Mouse (Mus musculus) adrenal gland, postnatal 36 days (tissue): ENCODE data around the gene Cdkal1. TPM values are rescaled to one million over a fixed set of nuclear protein-coding genes. Genes with fewer than 3 reads are reported as not detected.

Experiments
- DNase-seq, 2 experiments: peaks; one replicate each; pipeline ENCODE4 v3.0.0; 2021; ENCODE audit warnings: mixed read lengths in 1 of 2
- long read RNA-seq, 2 experiments: library from polyadenylated mRNA; stranded (forward); transcript quantifications; one replicate each; pipeline ENCODE4 v2.0.0; 2021; ENCODE audit warnings: borderline sequencing depth in 2 of 2
- total RNA-seq, 2 experiments: library from RNA; stranded (reverse); gene quantifications; 2 replicates each; pipeline ENCODE4 v1.2.3; 2021

The Cdkal1 gene
- 10 to 100 TPM; 23.8 to 24.4 TPM for total RNA-seq
- long read RNA-seq, experiment 1, transcript Cdkal1-201 (16 exons, 2,629 nt), result major isoform, 7 of 10 reads
- long read RNA-seq, experiment 1, partial matches to known transcripts, result 1 of 10 reads
- long read RNA-seq, experiment 1, other reads (novel, unspliced or antisense), result 2 of 10 reads
- long read RNA-seq, experiment 2, partial matches to known transcripts, result 0 of 4 reads
- long read RNA-seq, experiment 2, other reads (novel, unspliced or antisense), result 0 of 4 reads

GRCm38 (mm10) chr13:29855281-29856031 lies at the start of gene Cdkal1:
Gene Cdkal1, minus strand, starts transcription at chr13:29855674.
- DNase-seq, result peak; percentile 87 to 90

GRCm38 (mm10) chr13:29903341-29903740 lies 47.9 kb upstream of the Cdkal1 start:
- no peak for DNase-seq

GRCm38 (mm10) chr13:29902676-29903075 lies 47.2 kb upstream of the Cdkal1 start:
- DNase-seq, result no peak

DNA sequence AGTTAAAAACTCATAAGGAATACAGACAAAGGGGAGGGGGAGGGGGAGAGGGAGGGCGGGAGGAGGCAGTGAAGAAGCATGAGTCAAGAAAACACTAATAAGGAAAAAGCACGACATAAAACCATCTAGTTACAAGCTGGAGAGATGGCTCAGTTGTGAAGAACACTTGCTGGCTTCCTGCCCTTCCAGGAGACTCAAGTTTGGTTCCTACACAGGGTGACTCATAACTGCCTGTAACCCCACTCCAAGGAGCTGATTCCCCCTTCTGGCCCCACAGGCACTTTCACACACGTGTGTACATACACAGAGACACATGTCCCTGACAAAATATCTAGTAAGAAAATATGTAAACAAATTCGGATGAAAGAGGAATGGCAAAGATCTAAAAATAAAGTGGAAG lies 46.2 kb upstream of the Cdkal1 start:
- no peak for DNase-seq

GRCm38 (mm10) chr13:29866780-29867179 lies 11.3 kb upstream of the Cdkal1 start:
- DNase-seq, result no peak

DNA sequence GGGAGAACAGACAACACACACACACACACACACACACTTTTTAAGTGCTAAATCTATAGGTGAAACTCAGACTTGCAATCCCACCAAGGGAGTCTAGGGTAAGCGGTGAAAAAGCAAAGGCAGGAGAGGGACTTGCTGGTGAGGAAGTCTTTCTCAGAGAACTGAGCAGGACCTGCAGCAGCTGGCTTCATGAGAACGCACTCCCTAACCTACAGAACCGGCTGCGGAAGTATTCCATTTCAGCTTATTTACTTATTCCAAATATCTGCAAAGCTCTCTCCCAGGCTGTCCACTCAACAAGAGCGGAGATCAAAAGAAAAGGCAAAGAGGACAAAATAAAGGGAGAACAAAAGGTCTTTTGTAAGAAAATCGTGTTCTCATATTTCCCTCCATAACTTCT lies 8.9 kb upstream of the Cdkal1 start:
- DNase-seq, result no peak

DNA sequence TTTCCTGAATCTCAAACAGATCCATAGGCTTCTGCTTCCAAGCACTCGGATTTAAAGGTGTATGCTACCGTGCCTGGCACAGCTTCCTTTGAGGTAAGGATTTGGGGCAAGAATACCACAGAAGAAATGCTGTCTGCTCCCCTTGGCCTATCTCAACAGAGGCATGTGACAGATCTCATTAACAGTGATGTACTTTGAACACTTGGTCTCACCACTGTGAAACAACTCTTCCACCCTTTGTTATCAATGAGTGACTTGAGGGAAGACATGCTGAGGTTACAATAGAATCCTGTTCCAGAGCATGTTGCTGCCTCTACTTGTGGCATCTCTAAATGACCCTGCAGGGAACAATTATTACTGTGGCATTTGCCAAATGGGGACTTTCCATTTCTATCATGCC lies 4.6 kb upstream of the Cdkal1 start:
- DNase-seq, result no peak

DNA sequence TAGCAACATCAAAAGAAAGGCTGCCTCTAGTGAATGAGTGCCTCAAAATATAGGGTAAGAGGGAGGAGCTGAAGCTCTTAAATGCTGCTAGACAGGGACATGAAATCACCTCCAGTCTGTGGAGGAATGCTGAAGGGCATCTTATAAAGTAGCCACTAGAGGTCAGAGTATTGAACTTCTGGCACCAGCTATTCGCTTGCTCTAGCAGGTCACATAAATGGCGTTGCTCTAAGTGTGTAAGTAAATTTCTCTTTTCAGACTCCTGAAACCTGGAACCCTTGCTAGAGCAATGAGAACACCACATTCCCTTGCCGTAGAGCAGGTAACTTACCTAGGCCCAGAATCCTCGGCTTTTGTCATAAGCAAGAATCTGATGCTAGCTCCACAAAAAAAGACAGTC lies 2.0 kb upstream of the Cdkal1 start:
- peak in 1 of 2 experiments; percentile 16 for DNase-seq

DNA sequence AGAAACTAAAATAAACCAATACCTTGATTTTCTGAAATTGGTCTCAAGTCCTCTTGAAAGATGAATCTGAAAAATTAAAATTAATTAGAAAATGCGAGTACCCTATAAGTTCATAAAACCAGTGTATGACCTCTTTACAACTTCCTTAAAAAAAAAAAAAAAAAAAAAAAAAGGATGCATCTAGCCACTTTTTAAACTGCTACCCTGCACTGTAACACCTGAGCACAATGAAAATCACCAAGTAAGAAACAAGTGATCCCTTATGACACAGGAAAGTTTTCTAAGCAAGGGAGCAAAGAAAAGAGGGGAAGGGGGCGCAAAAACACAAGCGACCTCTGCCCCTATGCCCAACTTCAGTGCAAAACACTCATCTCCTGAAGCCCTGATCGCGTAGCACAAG lies 598 bp downstream of the Cdkal1 start:
- no peak for DNase-seq

- peak in 1 of 2 experiments; percentile 5 for DNase-seq
These were observed 16.9 kb downstream of the Cdkal1 start for GRCm38 (mm10) chr13:29838409-29839047.

DNA sequence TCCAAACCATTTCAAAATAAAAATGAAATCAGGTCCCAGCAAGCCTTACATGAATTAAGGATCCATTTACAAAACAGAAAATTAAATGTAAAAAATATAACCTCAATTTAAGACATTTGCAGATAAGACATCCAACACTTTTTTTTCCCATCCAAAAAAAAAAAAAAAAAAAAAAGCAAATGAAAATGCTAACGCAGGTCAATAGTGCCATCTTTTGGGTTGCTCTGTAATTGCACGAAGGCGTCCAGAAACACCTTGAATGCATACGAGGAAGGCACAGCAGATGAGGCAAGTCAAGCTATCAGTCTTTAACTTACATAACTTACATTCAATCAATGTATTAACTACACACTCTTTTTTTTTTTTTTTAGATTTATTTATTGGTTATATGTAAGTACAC lies 20.3 kb downstream of the Cdkal1 start:
- DNase-seq, result peak; percentile 24 to 30

GRCm38 (mm10) chr13:29833751-29834150 lies 21.7 kb downstream of the Cdkal1 start:
- DNase-seq, result no peak

DNA sequence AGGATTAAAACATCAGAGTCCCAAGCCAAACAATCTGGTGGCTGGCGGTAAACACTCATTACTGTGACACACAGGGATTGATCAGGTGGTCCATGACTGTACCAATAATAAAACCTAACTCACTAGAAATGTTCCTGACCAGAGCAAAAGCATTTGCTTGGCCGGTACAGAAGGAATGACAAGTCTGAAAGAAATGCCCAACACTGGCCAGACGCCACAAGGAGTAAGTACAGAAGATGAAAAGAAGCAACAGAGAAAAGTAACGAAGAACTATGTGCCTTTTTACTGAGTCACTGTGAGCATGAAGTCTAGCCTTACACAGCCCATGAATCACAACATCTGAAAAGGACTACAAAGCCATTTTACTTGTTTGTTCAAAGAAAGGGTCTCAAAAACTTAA lies 24.3 kb downstream of the Cdkal1 start:
- peak in 1 of 2 experiments; percentile 15 for DNase-seq

DNA sequence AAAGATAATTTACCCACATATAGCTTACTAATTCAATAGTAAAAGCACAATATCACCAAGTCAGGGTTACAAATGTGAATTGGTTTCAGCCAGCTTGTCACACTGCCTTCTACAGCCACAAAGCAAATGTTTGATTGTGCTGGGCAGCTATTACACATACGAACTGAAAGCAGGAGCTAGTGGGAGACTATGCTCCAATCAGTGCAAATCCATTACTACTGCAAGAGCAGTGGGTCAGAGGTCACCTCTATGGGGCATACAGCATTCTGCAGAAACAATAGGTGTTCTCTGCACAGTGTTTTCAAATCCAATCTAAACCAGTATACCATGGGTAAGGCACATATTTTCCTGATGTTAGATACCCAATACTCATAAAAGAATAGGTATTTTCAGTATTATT lies 27.4 kb downstream of the Cdkal1 start:
- no peak for DNase-seq

DNA sequence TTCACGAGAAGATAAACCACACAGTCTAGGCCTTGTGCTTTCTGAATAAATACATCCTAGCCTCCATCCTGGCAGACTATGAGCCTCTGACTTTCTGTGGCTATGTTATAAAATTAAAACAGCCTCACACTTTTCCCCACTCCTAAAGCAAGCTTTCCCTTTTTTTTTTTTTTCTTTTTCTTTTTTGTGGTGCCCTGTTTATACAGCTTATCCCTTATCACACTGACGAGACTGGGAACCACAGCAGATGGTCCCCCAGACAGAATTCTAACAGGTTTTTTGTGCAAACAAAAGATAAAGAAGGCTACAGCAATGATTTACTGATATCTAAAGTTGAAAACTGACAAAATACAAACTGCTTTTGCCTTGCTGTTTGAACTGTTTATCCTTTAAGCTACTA lies 29.0 kb downstream of the Cdkal1 start:
- DNase-seq, result no peak

DNA sequence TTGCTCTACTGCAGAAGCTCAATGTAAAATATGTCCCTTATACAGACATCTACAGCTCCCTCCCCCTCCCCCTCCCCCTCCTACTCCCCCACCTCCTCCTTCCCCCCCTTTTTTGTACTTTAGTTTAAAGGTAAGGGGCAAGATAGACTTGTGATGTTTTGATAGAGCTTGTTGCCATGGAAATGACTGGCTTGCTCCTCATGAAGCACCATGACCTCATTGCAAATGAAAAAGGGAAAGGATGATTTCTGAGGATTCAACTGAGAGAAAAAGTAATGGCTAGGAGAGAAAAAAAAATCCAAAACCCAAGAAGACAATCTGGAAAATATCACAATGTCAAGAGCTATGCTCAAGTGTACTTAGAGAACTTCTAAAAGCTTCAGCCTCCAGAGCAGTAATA lies 29.4 kb downstream of the Cdkal1 start:
- DNase-seq, result no peak

DNA sequence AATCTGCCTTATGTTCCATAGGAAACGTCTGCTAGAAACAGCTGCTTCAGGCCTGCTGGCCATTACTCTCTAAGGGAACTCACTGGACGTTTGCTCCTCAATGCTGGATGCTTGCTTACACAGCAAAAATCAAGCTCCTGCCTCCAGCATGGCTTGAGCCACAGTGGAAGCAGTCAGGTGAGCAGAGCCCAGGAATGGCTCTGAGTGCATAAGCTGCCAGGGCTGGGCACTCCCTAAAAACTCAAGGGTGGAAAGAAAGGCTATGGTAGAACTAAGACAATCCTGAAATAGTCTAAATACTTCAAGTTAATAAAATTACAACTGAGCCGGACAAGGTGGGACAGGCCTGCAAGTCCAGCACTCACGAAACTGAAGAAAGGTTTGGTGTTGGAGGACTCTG lies 30.7 kb downstream of the Cdkal1 start:
- no peak for DNase-seq

- DNase-seq, result no peak
These were observed 31.1 kb downstream of the Cdkal1 start for GRCm38 (mm10) chr13:29824326-29824725.

DNA sequence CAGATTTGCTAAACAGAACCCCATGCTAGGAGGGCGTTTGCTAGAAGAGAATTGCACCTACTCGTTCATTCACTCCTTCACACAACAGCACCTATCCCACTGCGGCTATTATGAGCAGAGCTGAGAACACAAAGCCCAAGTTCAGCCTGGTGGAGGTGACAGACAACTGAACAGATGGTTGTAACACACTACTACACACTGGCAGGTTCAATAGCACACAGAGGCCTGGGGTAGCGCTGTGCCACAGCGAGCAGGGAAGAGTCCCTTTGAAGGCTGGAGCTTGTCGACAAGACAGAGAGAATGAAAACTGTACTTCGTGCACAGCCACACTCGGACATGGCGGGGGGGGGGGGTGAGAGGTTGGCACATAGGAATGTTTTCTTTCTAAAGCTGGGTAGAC lies 31.6 kb downstream of the Cdkal1 start:
- no peak for DNase-seq

DNA sequence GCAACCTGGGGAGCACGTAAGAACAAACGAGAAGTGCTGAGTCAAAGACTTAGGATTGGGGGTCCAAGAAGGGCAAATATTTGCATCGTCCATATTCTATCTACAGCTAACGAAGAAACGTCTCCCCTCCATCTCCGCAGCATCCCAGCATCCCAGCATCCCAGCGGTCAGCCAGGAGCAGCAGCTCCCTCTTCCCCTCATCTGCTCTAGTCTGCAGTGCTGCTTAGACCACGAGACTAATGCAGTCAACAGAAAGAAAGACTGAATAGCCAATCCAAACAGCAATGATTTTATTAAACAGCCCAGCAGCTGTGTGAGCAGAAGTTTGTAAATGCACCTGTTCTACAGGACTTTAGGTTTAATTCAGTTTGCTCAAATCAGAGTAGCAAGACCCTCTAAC lies 32.0 kb downstream of the Cdkal1 start:
- no peak for DNase-seq

DNA sequence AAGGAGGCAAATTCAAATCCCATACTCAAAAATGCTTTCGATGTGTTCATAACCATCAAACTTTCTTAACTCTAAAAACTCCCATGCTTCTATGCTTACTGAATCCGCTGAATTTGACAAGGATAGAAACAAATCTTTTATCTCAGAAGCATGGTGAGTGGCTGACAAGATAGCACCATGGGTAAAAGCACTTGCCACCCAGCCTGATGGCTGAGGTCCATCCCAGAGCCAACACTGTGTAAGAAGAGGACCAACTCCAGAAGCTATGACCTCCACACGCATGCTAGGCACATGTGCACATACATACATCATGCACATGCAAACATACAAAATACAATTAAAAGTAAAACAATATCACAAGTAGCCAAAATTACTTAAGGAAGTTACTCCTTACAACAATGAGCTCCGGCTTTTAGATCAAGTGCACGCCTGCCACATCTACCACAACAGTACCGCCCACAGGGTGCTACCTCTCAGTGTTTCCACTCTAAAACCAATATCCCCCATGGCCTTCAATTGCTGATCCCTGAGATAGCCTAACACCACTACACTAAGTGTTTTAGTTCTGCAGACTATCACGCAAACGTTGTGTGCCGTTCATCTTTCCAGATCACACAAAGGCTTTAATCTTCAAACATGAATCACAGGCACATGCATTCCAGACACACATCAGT lies 35.4 kb downstream of the Cdkal1 start:
- no peak for DNase-seq

- no peak for DNase-seq
These were observed 36.3 kb downstream of the Cdkal1 start for GRCm38 (mm10) chr13:29819147-29819546.

DNA sequence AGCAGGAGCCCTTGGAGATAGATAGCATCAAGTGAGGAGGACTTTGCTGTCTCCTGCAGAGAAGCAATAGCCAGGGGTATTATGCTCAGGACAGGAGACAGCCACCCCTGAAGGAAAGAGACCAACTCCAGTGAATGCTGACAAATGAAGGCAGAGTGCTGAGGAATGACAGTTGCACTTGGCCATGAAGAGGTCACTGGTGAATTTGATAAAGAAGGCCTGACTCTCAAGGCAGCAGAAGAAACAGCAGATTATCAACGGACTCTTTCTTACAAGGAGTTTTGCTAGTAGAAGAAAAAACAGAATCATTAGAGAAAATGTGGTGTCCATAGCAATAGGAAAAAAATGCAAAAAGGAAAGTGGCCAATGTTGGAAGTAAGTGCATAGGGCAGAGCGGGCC lies 37.2 kb downstream of the Cdkal1 start:
- DNase-seq, result no peak
